Mouse (Mus musculus) heart, embryonic 11.5 days (tissue): ENCODE data around the gene Rpl29. TPM values are rescaled to one million over a fixed set of nuclear protein-coding genes. Genes with fewer than 3 reads are reported as not detected.

Experiments
- ATAC-seq: fragments of 200-750 bp; cut with Nextera tagmentation; replicated peaks from 2 replicates; pipeline ENCODE4 v1.8.0; 2017; ENCODE audit warnings: moderate library complexity; ENCODE audit not compliant: insufficient number of reproducible peaks, low FRiP score, low TSS enrichment
- H3K27ac ChIP-seq: fragments of 300-500 bp; sonication (generic); 2 replicates; pipeline ENCODE4 v1.5.1; 2014; ENCODE audit warnings: mild to moderate bottlenecking, low read depth, low read length
- H3K27me3 ChIP-seq: fragments of 300-500 bp; sonication (generic); 2 replicates; pipeline ENCODE4 v1.6.1; 2014; ENCODE audit warnings: mild to moderate bottlenecking, low read length, mixed read lengths; ENCODE audit not compliant: control insufficient read depth, insufficient read depth
- H3K36me3 ChIP-seq: fragments of 300-500 bp; sonication (generic); 2 replicates; pipeline ENCODE4 v1.6.1; 2014; ENCODE audit warnings: mild to moderate bottlenecking, low read length, moderate library complexity, mixed read lengths; ENCODE audit not compliant: control insufficient read depth, insufficient read depth
- H3K4me1 ChIP-seq: fragments of 300-500 bp; sonication (generic); 2 replicates; pipeline ENCODE4 v1.6.1; 2014; ENCODE audit warnings: low read length; ENCODE audit not compliant: control insufficient read depth, insufficient read depth
- H3K4me2 ChIP-seq: fragments of 300-500 bp; sonication (generic); 2 replicates; pipeline ENCODE4 v1.6.1; 2014; ENCODE audit warnings: mild to moderate bottlenecking, moderate library complexity
- H3K4me3 ChIP-seq: fragments of 300-500 bp; sonication (generic); 2 replicates; pipeline ENCODE4 v1.5.1; 2014; ENCODE audit warnings: low read depth, low read length
- H3K9ac ChIP-seq: fragments of 300-500 bp; sonication (generic); 2 replicates; pipeline ENCODE4 v1.6.1; 2014; ENCODE audit warnings: mild to moderate bottlenecking, low read depth, low read length, moderate library complexity
- H3K9me3 ChIP-seq: fragments of 300-500 bp; sonication (generic); replicated peaks from 2 replicates; pipeline ENCODE4 v1.6.1; 2016; ENCODE audit warnings: low read length; ENCODE audit not compliant: control insufficient read depth
- WGBS: fragments of 180-500 bp; shearing (Covaris S2); extraction: QIAGEN DNeasy Blood & Tissue Kit; methylation state at CpG from one replicate; pipeline ENCODE4 v1.1.7; 2014; ENCODE audit not compliant: insufficient replicate concordance; 5-methylcytosine and 5-hydroxymethylcytosine counted together
- polyA plus RNA-seq: library from polyadenylated mRNA; unstranded; fragments of >200 nt; fragmentation: Nextera tagmentation; extraction: Ambion mirVana; gene quantifications from 2 replicates; pipeline ENCODE4 v1.2.1, GENCODE M21; 2014

Rpl29 gene
- polyA plus RNA-seq, 1 experiment from 2014 or later = 851 TPM

DNA sequence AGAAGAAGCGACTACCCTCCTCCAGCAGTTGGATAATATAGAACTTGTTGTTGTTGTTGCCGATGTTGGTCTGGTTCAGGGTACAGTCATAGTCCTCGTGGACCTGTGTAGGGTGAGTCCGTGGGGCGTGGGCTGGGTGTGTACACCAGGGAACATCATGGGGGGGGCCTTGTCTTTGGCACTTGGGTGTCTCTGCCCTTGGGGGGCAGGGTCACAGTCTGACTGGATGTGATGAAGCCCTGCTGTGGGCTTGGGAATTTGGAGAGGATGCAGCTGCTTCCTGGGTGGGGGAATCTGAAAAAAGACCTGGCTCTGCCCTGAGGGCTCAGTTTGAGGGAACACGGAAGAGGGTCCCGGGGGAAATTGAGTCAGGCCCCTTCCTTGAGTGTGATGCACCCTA lies 45.8 kb downstream of the Rpl29 start:
- no peak for ATAC-seq
- Histone ChIP-seq H3K27ac (no peak overlapping the region), H3K36me3 (no peaks in the 10 kb centered on the region), H3K27me3 (no peaks in the 10 kb centered on the region), H3K9ac (no peak overlapping the region), H3K9me3 (no peaks in the 10 kb centered on the region), H3K4me3 (no peak overlapping the region), H3K4me1 (peaks cover 33% of the 10 kb centered on the region), H3K4me2 (no peak overlapping the region)
- 61% methylated on average over 7 of the region's 7 CpGs for WGBS

DNA sequence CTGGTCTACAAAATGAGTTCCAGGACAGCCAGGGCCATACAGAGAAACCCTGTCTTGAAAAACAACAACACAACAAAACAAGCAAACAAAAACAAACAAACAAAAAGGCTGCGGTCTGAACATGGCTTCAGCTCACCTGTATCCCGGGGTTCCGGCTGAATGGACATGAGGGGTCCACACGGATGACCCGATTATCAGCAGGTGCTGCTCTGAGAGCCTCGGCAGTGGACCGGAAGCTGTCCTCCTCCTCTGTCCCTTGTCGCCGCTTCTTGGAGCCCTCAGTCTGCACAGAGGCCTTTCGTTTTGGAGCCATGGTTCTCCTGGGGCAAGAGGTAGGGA lies 46.4 kb downstream of the Rpl29 start, which contains the start of gene Rrp9:
TSS of gene Rrp9 (plus strand) at position 301 of the 339 bp plus-strand sequence.
- Histone ChIP-seq H3K4me2 (peak within 1 kb of the TSS; percentile 48), H3K9ac (peak within 1 kb of the TSS; percentile 58), H3K9me3 (no peaks in the 10 kb centered on the region), H3K4me1 (peaks cover 33% of the 10 kb centered on the region), H3K27ac (no peak within 1 kb of the TSS), H3K27me3 (no peaks in the 10 kb centered on the region), H3K36me3 (no peaks in the 10 kb centered on the region), H3K4me3 (peak within 1 kb of the TSS; percentile 57; the same call in 1 of the 2 replicates)
- WGBS = 82% methylated on average over 10 of the region's 10 CpGs
- ATAC-seq = no peak

GRCm38 (mm10) chr9:106476002-106476923 lies 47.0 kb downstream of the Rpl29 start:
- Histone ChIP-seq H3K36me3 (no peaks in the 10 kb centered on the region), H3K4me3 (peak overlapping the region; percentile 57; the same call in 1 of the 2 replicates), H3K27me3 (no peaks in the 10 kb centered on the region), H3K4me2 (peak overlapping the region; percentile 48), H3K4me1 (peaks cover 33% of the 10 kb centered on the region), H3K9me3 (no peaks in the 10 kb centered on the region), H3K27ac (no peak overlapping the region), H3K9ac (peak overlapping the region; percentile 58)
- WGBS = 31% methylated on average over 16 of the region's 16 CpGs
- ATAC-seq = peak; percentile 14; the same call in 1 of the 2 replicates

DNA sequence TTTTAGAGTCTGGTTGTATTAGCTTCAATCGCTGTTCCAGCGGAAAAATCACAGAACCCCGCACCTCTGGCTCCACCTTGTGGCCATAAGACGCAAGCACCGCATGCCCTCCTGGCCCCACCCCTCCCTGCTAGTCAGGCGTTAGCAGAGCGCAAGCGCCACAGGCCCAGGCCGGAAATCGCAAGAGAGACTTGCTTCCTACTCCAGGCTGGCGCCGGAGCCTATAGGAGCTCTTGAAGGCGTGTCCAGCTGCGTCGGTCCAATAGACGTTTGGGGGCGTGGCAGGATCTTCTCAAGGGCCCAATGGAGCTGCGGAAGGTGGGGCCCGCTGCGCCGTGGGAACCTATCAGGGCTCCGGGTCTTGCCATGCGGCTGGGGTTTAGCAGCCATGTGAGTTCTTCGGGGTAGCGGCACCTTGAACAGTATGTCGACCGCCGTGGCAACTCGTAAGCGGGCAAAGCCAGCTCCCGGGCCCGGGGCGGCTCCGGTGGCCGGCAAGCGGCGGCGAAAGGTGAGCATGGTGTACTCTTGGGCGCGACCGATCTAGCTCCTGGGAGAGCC lies 47.8 kb downstream of the Rpl29 start, which contains the start of gene Parp3:
TSS of gene Parp3 (minus strand) at position 26 of the 561 bp plus-strand sequence.
- H3K4me1 ChIP-seq = peaks cover 28% of the 10 kb centered on the region
- no peak within 1 kb of the TSS for H3K27ac ChIP-seq
- no peaks in the 10 kb centered on the region for H3K36me3 ChIP-seq
- no peaks in the 10 kb centered on the region for H3K27me3 ChIP-seq
- WGBS = under 1% methylated on average over 41 of the region's 41 CpGs
- H3K4me2 ChIP-seq = peak within 1 kb of the TSS; percentile 77
- H3K4me3 ChIP-seq = peak within 1 kb of the TSS; percentile 57
- H3K9ac ChIP-seq = peak within 1 kb of the TSS; percentile 63
- ATAC-seq = peak; percentile 98
- no peaks in the 10 kb centered on the region for H3K9me3 ChIP-seq

DNA sequence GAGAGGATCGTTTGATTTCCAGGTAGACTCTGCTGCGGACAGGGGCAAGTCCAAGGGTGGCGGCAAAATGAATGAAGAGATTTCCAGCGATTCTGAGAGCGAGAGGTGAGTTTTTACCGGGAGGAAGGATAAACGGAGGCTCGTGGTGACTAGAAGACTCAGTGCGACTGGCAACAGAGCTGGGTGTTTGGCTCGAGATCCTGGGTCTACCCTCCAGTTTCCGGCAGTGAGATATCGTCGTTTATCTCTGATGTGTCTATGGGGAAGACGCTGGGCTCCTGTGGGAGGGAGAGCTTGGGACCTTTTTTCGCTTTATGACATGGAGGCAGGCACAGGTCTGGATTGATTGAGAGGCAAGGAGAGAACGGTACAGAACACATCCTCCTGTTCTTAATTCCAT lies 48.4 kb downstream of the Rpl29 start:
- Histone ChIP-seq H3K36me3 (peaks cover under 1% of the 10 kb centered on the region; the same call in 1 of the 2 replicates), H3K4me1 (peaks cover 23% of the 10 kb centered on the region), H3K27me3 (no peaks in the 10 kb centered on the region), H3K9me3 (no peaks in the 10 kb centered on the region), H3K4me2 (peak overlapping the region; percentile 77), H3K4me3 (peak overlapping the region; percentile 57), H3K9ac (peak overlapping the region; percentile 63), H3K27ac (no peak overlapping the region)
- WGBS = 2% methylated on average over 16 of the region's 16 CpGs
- ATAC-seq = no peak

DNA sequence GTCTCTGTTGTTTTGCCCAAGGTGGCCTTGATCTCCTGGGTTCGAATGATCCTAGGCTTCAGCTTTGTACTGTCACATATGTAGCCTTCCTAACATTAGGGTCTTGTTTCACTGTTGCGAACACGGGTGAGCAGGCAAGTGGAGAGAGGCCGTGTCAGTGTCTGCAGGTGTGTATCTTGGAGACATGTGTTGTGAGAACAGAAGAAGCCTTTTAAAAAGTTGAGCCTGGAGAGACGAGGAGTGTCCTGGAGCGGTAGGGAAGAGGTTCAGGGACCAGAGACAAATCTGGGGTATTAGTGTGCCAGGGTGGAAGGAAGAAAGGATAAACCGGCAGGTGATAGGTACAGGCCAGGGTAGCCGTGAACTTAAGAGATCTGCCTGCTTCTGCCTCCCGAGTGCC lies 48.8 kb downstream of the Rpl29 start:
- no peak for ATAC-seq
- Histone ChIP-seq H3K9ac (peak overlapping the region; percentile 63; the same call in 1 of the 2 replicates), H3K9me3 (no peaks in the 10 kb centered on the region), H3K4me1 (peaks cover 23% of the 10 kb centered on the region), H3K4me2 (peak overlapping the region; percentile 77), H3K4me3 (peak overlapping the region; percentile 57), H3K27ac (no peak overlapping the region), H3K27me3 (no peaks in the 10 kb centered on the region), H3K36me3 (peaks cover 5% of the 10 kb centered on the region)
- 77% methylated on average over 9 of the region's 9 CpGs for WGBS

DNA sequence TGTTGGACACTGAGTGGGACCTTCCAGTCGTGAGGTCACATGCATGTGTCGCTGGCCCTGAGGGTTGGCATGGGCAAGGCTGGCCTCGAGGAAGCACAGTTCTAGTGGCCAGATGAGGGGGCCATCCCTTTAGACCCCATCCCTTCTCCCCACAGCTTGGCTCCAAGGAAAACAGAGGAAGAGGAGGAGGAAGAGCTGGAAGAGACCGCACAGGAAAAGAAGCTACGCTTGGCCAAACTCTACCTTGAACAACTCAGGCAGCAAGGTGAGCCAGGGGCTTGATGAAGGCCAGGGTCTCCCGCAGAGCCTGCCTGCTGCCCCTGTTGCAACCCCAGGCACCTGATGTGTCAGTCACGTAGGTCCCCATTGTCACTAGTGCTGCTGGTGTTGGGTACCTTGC lies 51.3 kb downstream of the Rpl29 start:
- H3K4me1 ChIP-seq = peaks cover 13% of the 10 kb centered on the region
- WGBS = 90% methylated on average over 7 of the region's 7 CpGs
- no peak overlapping the region for H3K27ac ChIP-seq
- peaks cover 21% of the 10 kb centered on the region for H3K36me3 ChIP-seq
- H3K4me2 ChIP-seq = no peak overlapping the region
- no peak overlapping the region for H3K9ac ChIP-seq
- no peaks in the 10 kb centered on the region for H3K27me3 ChIP-seq
- no peaks in the 10 kb centered on the region for H3K9me3 ChIP-seq
- ATAC-seq = no peak
- H3K4me3 ChIP-seq = no peak overlapping the region

DNA sequence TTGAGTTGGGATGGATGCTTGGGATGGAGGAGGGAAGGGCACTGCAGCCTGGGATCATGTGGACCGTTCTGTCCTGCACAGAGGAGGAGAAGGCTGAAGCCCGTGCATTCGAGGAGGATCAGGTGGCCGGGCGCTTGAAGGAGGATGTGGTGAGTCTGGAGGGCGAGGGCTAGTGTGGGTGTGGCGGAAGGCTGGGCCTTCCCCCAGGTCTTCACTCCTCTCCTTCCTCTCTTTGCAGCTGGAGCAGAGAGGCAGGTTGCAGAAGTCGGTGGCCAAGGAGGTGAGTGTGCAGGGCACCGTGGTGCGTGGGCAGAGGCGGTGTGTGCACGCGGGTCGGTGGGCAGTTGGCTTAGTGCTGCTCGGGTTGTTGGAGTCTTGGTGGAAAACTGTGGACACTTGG lies 51.8 kb downstream of the Rpl29 start:
- Histone ChIP-seq H3K4me2 (no peak overlapping the region), H3K9ac (no peak overlapping the region), H3K9me3 (no peaks in the 10 kb centered on the region), H3K4me3 (no peak overlapping the region), H3K27ac (no peak overlapping the region), H3K4me1 (peaks cover 9% of the 10 kb centered on the region), H3K36me3 (peaks cover 21% of the 10 kb centered on the region), H3K27me3 (no peaks in the 10 kb centered on the region)
- ATAC-seq = no peak
- WGBS = 92% methylated on average over 15 of the region's 15 CpGs
